Mouse (Mus musculus): ENCODE results near the gene Fhad1. TPM values are rescaled to one million over a fixed set of nuclear protein-coding genes. Genes with fewer than 3 reads are reported as not detected.
A peak's percentile ranks its signal among the peaks of the same experiment; 100 is the strongest.

The Fhad1 gene
- polyA plus RNA-seq, 1 experiment from 2014 or later, result 0.50 TPM

DNA sequence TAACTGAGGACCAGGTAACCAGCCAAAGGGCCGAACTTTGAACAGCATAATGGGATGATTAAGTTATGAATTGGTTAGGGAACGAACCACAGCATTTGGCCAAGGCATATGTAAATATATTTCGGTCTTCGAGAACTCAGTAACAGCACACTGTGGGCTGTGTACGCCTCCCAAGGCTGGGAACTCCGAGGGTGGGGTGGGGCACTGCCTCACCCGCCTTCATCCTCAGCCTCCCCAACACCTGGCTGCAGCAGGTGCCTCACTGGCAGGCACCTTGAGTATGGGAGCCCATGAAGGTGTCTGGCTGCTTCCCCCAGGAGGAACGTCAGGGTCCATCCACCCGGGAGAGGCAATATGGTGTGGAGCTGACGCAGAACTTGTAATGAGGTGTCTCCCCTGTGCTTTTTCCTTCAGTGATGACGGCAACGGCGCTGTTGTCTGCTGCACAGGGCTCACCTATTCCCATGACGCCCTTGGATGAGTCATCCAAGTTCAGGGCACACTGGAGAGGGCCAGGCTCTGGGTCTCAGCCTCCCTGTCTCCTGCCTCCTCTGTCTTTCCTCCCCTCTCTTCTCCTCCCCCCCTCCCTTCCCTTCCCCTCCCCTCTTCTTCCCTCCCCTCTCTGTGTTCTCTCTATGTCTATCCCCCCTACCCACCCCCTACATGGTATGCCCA lies 22.2 kb downstream of the Fhad1 start:
- 86% methylated on average over 14 of the region's 14 CpGs for WGBS
- no peaks in the 10 kb centered on the region; the same call in 1 of the 2 replicates for H3K4me1 ChIP-seq
- 0 out of 2 replicates have a peak, but pooled peaks cover 3% of the 10 kb centered on the region for H3K9me3 ChIP-seq
- H3K4me3 ChIP-seq, result no peak overlapping the region
- H3K36me3 ChIP-seq (replicated peaks), result no peaks in the 10 kb centered on the region
- no peak overlapping the region for H3K27ac ChIP-seq
- no peaks in the 10 kb centered on the region for H3K27me3 ChIP-seq (ENCODE audit: poor library complexity, severe bottlenecking)
- no peak for DNase-seq (ENCODE audit: extremely low spot score, low spot score)

DNA sequence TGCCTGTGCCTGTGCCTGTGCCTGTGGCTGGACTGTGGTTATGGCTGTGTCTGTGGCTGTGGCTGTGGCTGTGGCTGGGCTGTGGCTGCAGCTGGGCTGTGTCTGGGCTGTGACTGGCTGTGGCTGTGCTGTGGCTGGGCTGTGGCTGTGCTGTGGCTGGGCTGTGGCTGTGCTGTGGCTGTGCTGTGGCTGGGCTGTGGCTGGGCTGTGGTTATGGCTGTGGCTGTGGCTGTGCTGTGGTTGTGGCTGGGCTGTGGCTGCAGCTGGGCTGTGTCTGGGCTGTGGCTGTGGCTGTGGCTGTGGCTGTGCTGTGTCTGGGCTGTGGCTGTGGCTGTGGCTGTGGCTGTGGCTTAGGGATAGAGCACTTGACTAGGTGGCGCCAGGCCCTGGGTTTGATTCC lies 26.7 kb downstream of the Fhad1 start:
- H3K9me3 ChIP-seq, result 0 out of 2 replicates have a peak, but pooled peaks cover 3% of the 10 kb centered on the region
- 90% methylated on average over 1 of the region's 1 CpGs for WGBS
- H3K4me1 ChIP-seq, result no peaks in the 10 kb centered on the region
- no peaks in the 10 kb centered on the region for H3K27me3 ChIP-seq (ENCODE audit: poor library complexity, severe bottlenecking)
- H3K4me3 ChIP-seq, result no peak overlapping the region
- DNase-seq (ENCODE audit: extremely low spot score, low spot score), result no peak
- H3K27ac ChIP-seq, result no peak overlapping the region
- no peaks in the 10 kb centered on the region for H3K36me3 ChIP-seq (replicated peaks)

DNA sequence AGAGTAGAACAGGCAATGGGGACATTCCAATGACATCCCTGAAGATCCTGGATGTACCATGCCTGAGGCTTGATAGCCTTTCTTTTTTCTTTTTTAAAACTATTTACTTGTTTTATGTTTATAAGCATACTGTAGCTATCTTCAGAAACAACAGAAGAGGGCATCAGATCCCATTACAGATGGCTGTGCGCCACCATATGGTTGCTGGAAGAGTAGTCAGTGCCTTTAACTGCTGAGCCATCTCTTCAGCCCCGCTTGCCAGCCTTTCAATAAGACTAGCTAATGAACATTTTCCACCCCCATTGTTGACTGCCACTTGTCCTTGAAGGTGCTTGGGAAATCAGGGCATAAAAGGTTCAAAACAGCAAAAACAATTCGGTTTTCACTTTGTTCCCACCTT lies 31.2 kb downstream of the Fhad1 start:
- no peak for DNase-seq (ENCODE audit: extremely low spot score, low spot score)
- Histone ChIP-seq H3K27me3 (ENCODE audit: poor library complexity, severe bottlenecking) (no peaks in the 10 kb centered on the region), H3K4me3 (no peak overlapping the region), H3K27ac (no peak overlapping the region), H3K4me1 (no peaks in the 10 kb centered on the region), H3K9me3 (peaks cover 8% of the 10 kb centered on the region; the same call in 1 of the 2 replicates), H3K36me3 (replicated peaks) (no peaks in the 10 kb centered on the region)
- WGBS, result 75% methylated on average over 3 of the region's 3 CpGs

DNA sequence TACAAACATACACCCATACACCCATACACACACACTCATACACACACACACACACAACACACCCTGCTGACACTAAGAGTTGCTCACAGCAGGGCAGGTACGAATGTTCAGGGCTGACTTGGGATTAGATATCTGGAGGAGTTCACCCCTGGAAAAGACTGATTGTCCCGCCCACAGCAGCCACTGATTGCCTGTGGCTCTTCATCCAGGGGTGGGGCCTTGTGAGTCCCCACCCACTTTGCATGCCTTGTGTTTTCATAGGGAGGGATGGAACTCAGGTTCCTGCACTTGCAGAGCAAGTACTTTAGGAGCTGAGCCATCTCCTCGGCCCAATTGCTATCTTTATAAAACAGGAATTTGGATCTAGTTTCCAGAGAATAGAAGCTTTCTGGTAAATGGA lies 33.4 kb downstream of the Fhad1 start:
- Histone ChIP-seq H3K4me3 (no peak overlapping the region), H3K36me3 (replicated peaks) (no peaks in the 10 kb centered on the region), H3K27me3 (ENCODE audit: poor library complexity, severe bottlenecking) (no peaks in the 10 kb centered on the region), H3K27ac (no peak overlapping the region), H3K9me3 (peaks cover 6% of the 10 kb centered on the region; the same call in 1 of the 2 replicates), H3K4me1 (no peaks in the 10 kb centered on the region)
- WGBS, result 73% methylated on average over 3 of the region's 3 CpGs
- DNase-seq (ENCODE audit: extremely low spot score, low spot score), result no peak

DNA sequence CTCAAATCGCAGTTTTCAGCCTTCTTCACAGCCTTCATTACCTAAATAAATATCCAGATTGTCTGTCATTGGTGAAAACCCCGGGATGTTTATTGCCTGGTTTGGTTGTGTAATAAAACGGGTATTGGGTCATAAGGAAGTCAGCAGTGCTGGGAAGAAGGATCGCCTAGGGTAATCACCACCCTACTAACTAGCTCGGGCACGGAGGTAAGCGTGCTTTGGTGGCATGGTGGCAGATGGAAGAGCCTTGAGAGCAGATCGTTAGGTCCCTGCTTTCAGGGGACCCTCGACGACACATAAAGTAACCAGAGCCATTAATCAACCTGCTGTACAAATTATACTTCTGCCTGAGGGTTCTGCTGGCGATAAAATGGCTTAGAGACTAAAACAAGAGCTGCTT lies 36.3 kb downstream of the Fhad1 start:
- 87% methylated on average over 11 of the region's 11 CpGs for whole genome bisulfite sequencing
- Histone ChIP-seq H3K4me1 (no peaks in the 10 kb centered on the region), H3K4me3 (no peak overlapping the region), H3K36me3 (replicated peaks) (no peaks in the 10 kb centered on the region), H3K27me3 (ENCODE audit: poor library complexity, severe bottlenecking) (no peaks in the 10 kb centered on the region), H3K9me3 (peaks cover 6% of the 10 kb centered on the region; the same call in 1 of the 2 replicates), H3K27ac (no peak overlapping the region)
- no peak for DNase-seq (ENCODE audit: extremely low spot score, low spot score)

DNA sequence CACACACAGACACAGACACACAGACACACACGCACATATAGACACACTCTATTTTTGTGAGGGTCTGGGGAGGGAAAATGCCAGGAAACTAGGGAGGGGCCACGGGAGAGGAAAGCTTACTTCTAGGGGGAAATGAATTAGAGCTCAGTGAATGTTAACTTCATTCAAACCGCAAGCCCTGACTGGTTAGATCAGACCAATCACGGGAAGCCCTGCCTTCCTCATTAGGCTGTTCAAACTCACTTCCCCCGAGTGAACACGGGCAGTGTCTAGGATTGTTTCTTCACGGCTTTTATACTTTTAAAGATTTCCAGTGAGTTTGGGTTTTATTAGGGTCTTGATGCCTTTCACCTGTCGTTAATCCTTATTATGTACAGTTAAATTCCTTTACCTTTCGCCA lies 37.5 kb downstream of the Fhad1 start:
- Histone ChIP-seq H3K4me1 (no peaks in the 10 kb centered on the region), H3K27me3 (ENCODE audit: poor library complexity, severe bottlenecking) (no peaks in the 10 kb centered on the region), H3K4me3 (no peak overlapping the region), H3K27ac (no peak overlapping the region), H3K36me3 (replicated peaks) (no peaks in the 10 kb centered on the region), H3K9me3 (peaks cover 11% of the 10 kb centered on the region; the same call in 1 of the 2 replicates)
- WGBS, result 77% methylated on average over 9 of the region's 9 CpGs
- no peak for DNase-seq (ENCODE audit: extremely low spot score, low spot score)

DNA sequence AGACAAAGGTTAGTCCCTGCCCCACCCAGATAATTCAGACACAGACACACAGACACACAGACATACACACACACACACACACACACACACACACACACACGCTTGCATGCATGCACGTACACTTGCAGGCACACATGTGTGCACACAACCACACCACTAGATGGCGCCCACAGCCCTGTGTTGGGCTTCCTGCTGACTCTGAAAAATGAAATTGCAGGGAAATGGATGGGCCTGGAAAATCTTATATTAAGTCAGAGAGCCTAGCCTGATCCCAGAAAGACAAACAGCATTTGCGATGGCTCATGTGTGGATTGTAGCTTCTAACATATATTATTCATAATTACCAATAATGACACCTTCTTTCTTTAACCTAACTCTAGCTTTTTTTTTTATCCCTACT lies 38.7 kb downstream of the Fhad1 start:
- 52% methylated on average over 4 of the region's 4 CpGs for WGBS

DNA sequence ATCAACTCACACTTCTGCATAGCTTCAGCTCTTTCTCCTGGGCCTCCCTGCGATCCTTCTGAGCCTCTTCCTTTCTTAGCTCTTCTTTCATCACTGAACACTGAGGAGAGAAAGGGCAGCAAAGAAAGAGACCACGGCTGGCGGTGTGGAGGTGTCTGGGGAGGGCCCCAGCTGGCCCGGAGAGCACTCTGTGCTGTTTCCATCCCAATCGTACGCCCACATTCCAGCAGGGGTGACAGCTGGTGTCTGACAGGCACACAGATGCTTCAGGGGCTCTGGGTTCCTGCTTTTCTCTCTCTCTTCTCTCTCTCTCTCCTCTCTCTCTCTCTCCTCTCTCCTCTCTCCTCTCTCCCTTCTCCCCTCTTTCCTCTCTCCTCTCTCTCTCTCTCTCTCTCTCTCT lies 50.3 kb downstream of the Fhad1 start:
- H3K4me1 ChIP-seq, result peaks cover 8% of the 10 kb centered on the region
- WGBS, result 50% methylated on average over 6 of the region's 6 CpGs

More for the DNA sequence above, 38.7 kb downstream of the Fhad1 start:
- peaks cover 22% of the 10 kb centered on the region for H3K9me3 ChIP-seq
- no peaks in the 10 kb centered on the region for H3K27me3 ChIP-seq (ENCODE audit: poor library complexity, severe bottlenecking)
- no peak overlapping the region for H3K4me3 ChIP-seq
- peak; percentile 45 for DNase-seq (ENCODE audit: extremely low spot score, low spot score)
- no peaks in the 10 kb centered on the region for H3K36me3 ChIP-seq (replicated peaks)
- no peaks in the 10 kb centered on the region for H3K4me1 ChIP-seq
- H3K27ac ChIP-seq, result no peak overlapping the region

DNA sequence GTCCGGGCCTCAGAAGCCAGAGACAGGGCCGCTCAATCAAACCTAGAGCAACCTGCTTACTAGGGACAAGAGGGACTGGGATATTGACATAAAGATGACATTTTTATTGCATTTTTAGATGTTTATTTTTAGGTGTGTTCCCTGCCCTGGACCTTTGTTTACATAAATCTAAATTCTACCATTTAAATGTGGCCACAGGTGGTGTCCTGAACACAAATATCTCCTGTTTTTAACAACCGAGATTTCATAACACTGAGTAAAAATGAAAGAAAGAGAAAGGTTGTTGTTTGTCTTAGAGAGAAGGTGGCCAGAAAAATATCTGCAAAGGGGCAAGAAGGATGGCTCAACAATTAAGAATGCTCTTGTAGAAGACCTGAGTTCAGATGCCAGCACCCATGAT lies 51.0 kb downstream of the Fhad1 start:
- Histone ChIP-seq H3K36me3 (replicated peaks) (no peaks in the 10 kb centered on the region), H3K4me1 (peaks cover 8% of the 10 kb centered on the region), H3K4me3 (no peak overlapping the region), H3K9me3 (peaks cover 9% of the 10 kb centered on the region), H3K27ac (no peak overlapping the region), H3K27me3 (ENCODE audit: poor library complexity, severe bottlenecking) (no peaks in the 10 kb centered on the region; the same call in 1 of the 2 replicates)
- no peak for DNase-seq (ENCODE audit: extremely low spot score, low spot score)
- 82% methylated on average over 3 of the region's 3 CpGs for WGBS

More for the DNA sequence above, 50.3 kb downstream of the Fhad1 start:
- peaks cover 9% of the 10 kb centered on the region for H3K9me3 ChIP-seq
- H3K27ac ChIP-seq, result no peak overlapping the region
- H3K27me3 ChIP-seq (ENCODE audit: poor library complexity, severe bottlenecking), result no peaks in the 10 kb centered on the region; the same call in 1 of the 2 replicates
- no peaks in the 10 kb centered on the region for H3K36me3 ChIP-seq (replicated peaks)
- no peak for DNase-seq (ENCODE audit: extremely low spot score, low spot score)
- H3K4me3 ChIP-seq, result no peak overlapping the region

DNA sequence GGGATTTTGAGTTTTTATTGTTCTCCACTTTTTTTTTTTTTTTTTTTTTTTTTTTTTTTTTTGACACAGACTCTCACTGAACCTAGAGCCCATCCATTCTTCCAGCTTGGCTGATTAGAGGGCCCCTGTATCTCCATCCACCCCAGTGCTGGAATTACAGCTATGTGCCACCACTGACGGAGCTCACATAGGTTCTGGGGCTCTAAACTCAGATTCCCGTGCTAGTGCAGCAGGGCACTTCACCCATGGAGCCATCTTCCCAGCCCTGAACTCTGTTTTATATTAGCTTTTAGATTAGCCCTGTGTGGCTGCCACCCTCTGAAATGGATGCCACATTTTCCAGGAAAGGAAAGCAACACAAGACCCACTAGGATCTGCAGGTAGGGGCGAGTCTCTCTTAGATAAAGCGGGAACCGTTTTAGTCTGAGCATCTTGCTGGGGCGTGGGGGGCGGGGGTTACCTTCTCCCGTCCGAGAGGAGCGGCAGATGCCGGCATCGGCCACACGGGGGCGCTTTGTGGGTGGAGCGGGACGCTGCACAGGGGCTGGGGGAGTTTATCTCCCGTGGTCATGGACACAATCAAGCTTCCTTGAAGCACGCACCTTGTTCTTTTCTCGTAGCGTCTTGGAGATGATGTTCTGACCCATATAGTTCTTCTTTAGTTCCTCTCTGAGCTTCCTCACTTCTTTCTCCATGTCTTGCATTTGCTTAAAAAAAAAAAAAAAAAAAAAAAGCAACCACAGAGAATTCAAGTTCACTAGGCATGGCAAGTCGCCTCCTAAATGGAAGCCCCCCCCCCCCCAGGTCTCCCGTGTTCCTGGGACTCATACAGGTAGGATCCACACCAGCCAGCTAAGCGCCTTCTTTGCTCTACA lies 51.8 kb downstream of the Fhad1 start:
- WGBS, result 9% methylated on average over 23 of the region's 23 CpGs
- Histone ChIP-seq H3K9me3 (peaks cover 9% of the 10 kb centered on the region), H3K4me1 (peaks cover 15% of the 10 kb centered on the region), H3K36me3 (replicated peaks) (no peaks in the 10 kb centered on the region), H3K4me3 (peak overlapping the region; percentile 29), H3K27me3 (ENCODE audit: poor library complexity, severe bottlenecking) (no peaks in the 10 kb centered on the region; the same call in 1 of the 2 replicates), H3K27ac (no peak overlapping the region)
- DNase-seq (ENCODE audit: extremely low spot score, low spot score), result peak; percentile 81

DNA sequence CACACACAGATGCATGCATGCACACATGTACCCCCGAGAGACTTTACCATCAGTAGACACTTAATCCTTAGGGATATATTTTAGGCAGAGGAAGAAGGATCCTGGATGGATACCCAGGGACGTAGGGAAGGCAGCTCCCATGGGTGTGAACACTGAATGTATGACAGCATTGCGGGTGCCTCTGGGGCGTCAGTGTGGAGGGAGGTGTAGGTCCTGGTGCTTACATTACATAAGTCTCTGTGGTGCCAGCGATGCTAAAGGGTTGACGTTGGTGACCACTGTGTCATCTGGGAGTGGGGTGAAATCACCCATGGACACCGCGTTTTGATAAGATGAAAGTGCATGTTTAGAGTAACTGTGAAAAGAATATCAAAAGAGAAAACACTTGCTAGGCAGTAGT lies 54.8 kb downstream of the Fhad1 start:
- peaks cover 24% of the 10 kb centered on the region for H3K4me1 ChIP-seq
- H3K9me3 ChIP-seq, result peaks cover 9% of the 10 kb centered on the region
- 85% methylated on average over 8 of the region's 8 CpGs for WGBS
- H3K4me3 ChIP-seq, result no peak overlapping the region
- DNase-seq (ENCODE audit: extremely low spot score, low spot score), result no peak
- H3K27ac ChIP-seq, result no peak overlapping the region
- H3K36me3 ChIP-seq (replicated peaks), result no peaks in the 10 kb centered on the region
- no peaks in the 10 kb centered on the region; the same call in 1 of the 2 replicates for H3K27me3 ChIP-seq (ENCODE audit: poor library complexity, severe bottlenecking)

DNA sequence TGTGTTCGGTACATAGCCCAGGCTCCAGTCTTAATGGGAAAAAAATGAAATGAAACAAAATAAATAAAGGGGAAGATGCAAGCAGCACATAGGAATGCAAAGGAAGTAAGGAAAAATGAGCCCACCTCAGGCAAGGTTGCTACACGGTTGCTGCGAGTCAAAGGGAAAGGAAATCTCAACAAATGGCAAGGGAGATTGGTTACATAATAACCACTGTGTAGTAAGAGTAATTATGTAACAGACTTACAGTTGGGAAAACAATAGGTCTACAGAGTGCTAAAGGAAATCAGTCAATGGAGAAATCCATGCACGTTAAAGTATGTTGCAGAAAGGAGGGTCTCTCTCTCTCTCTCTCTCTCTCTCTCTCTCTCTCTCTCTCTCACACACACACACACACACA lies 55.3 kb downstream of the Fhad1 start:
- Histone ChIP-seq H3K4me1 (peaks cover 24% of the 10 kb centered on the region), H3K27ac (no peak overlapping the region), H3K9me3 (peaks cover 9% of the 10 kb centered on the region), H3K4me3 (no peak overlapping the region), H3K36me3 (replicated peaks) (no peaks in the 10 kb centered on the region), H3K27me3 (ENCODE audit: poor library complexity, severe bottlenecking) (no peaks in the 10 kb centered on the region; the same call in 1 of the 2 replicates)
- DNase-seq (ENCODE audit: extremely low spot score, low spot score), result no peak
- WGBS, result 80% methylated on average over 4 of the region's 4 CpGs

Data from forebrain, embryonic 10.5 days (tissue).